Mouse (Mus musculus) CD4-positive, CD25-positive, alpha-beta regulatory T cell, adult 4 months (primary cell): ENCODE results near the gene Ooep. TPM values are rescaled to one million over a fixed set of nuclear protein-coding genes. Genes with fewer than 3 reads are reported as not detected.

Source experiments
- polyA plus RNA-seq, 2 experiments: library from polyadenylated mRNA; unstranded; fragments of 100-300 nt; shearing (Covaris generic); gene quantifications; one replicate each; pipeline ENCODE4 v1.2.1; 2017

Gene Ooep
- polyA plus RNA-seq, 2 experiments from 2014 or later = not detected

Other genes with a start within 250 kb of the Ooep start
- 10 to 100 TPM; 64.6 to 66.5 TPM for gene Gsta4, start 196.0 kb downstream of the Ooep start, polyA plus RNA-seq
- gene Gsta1, start 148.1 kb downstream of the Ooep start, polyA plus RNA-seq = not detected
- gene Gm3776, start 121.6 kb downstream of the Ooep start, polyA plus RNA-seq = not detected
- gene Gm10639, start 88.8 kb downstream of the Ooep start, polyA plus RNA-seq = not detected
- not detected for gene Omt2a, start 63.9 kb downstream of the Ooep start, polyA plus RNA-seq
- gene Omt2b, start 51.1 kb downstream of the Ooep start, polyA plus RNA-seq = not detected
- not detected for gene Gsta2, start 22.9 kb downstream of the Ooep start, polyA plus RNA-seq
- gene Dppa5a, start 10.5 kb downstream of the Ooep start, polyA plus RNA-seq = not detected
- 1 to 10 TPM; 2.6 to 4.7 TPM for gene Ddx43, start 17.1 kb upstream of the Ooep start, polyA plus RNA-seq
- 1 to 10 TPM; 2.3 to 3.1 TPM for gene Cgas, start 64.5 kb upstream of the Ooep start, polyA plus RNA-seq
- gene Mto1, start 69.5 kb upstream of the Ooep start, polyA plus RNA-seq = 10 to 100 TPM; 15.6 to 19.1 TPM
- under 1 TPM in 1 of 2 experiments, not detected in 1; 0.51 TPM for gene Gm17324, start 70.1 kb upstream of the Ooep start, polyA plus RNA-seq
- gene Eef1a1, start 110.4 kb upstream of the Ooep start, polyA plus RNA-seq = over 10,000 TPM; 10,256 to 11,102 TPM
- 10 to 100 TPM; 11.0 to 11.8 TPM for gene Slc17a5, start 209.3 kb upstream of the Ooep start, polyA plus RNA-seq
- gene Cd109, start 236.8 kb upstream of the Ooep start, polyA plus RNA-seq = not detected